ENCODE assay signal across 8 mouse cellular contexts in genomic region chr11:94548888-94549690, GRCm38 (mm10). TPM values are rescaled to one million over a fixed set of nuclear protein-coding genes. Genes with fewer than 3 reads are reported as not detected.
A peak's percentile ranks its signal among the peaks of the same experiment; 100 is the strongest.
DNase-seq lines count a peak whose midpoint lies in the region; ATAC-seq and TF ChIP-seq lines count a peak whose summit lies in the region.

Gene Rsad1 (minus strand): TSS chr11:94549255.

- H3K9ac ChIP-seq in hindbrain, postnatal 0 days (replicated peaks; ENCODE audit: low read length): peak within 1 kb of the TSS; percentile 69

- DNase-seq in T-cell, adult 2 months (ENCODE audit: low spot score): peak; percentile 93
- peak; percentile 97 to 99 for DNase-seq in cerebellum, postnatal 36 days
- peak; percentile 96 for DNase-seq in gastrocnemius, adult 18-20 months (ENCODE audit: low spot score)
- peak; percentile 97 for DNase-seq in hindbrain, postnatal 0 days (ENCODE audit: low spot score)
- peak; percentile 94 to 95 for DNase-seq in left cerebral cortex, adult 2 months (ENCODE audit: extremely low spot score in 1 of 2, low spot score in 2 of 2)
- peak; percentile 97 to 98 for DNase-seq in right cerebral cortex, adult 2 months (ENCODE audit: low spot score in 2 of 2)
- DNase-seq in urinary bladder, postnatal 14 days (ENCODE audit: low spot score): peak; percentile 96

- no peaks in the 10 kb centered on the region for H3K9me3 ChIP-seq in hindbrain, postnatal 0 days (ENCODE audit: low read length)

- peak; percentile 97 for TF ChIP-seq CTCF in hindbrain, postnatal 0 days (IDR thresholded peaks at IDR 0.05; ENCODE audit: low read depth)
- TF ChIP-seq CTCF in left cerebral cortex, adult 2 months (IDR thresholded peaks at IDR 0.05): peak; percentile 96

- 4% methylated on average over 49 of the region's 49 CpGs for WGBS in hindbrain, postnatal 0 days

- peak; percentile 94 for ATAC-seq in hindbrain, postnatal 0 days
- peak; percentile 89 for ATAC-seq in megakaryocyte, adult 5-6 weeks (ENCODE audit: poor library complexity, severe bottlenecking)

- peak within 1 kb of the TSS; percentile 93 for H3K4me2 ChIP-seq in hindbrain, postnatal 0 days (ENCODE audit: low read depth, low read length)

- H3K4me1 ChIP-seq in hindbrain, postnatal 0 days (ENCODE audit: insufficient read depth, low read length): peaks cover 7% of the 10 kb centered on the region; the same call in 1 of the 2 replicates

- H3K36me3 ChIP-seq in hindbrain, postnatal 0 days (ENCODE audit: insufficient read depth, low read length): no peaks in the 10 kb centered on the region

- no peaks in the 10 kb centered on the region for H3K27me3 ChIP-seq in hindbrain, postnatal 0 days (ENCODE audit: insufficient read depth, low read length)

- intact Hi-C loops in left cerebral cortex, adult 2 months (cut with DNase I): loop anchor here (2.0 to 10.0 kb wide), 5 partner anchors 58 to 404 kb away; partner anchors contain the start of gene Ankrd40

- peak within 1 kb of the TSS; percentile 41 for H3K4me3 ChIP-seq in hindbrain, postnatal 0 days (ENCODE audit: low read length)
- peak within 1 kb of the TSS; percentile 85 for H3K4me3 ChIP-seq in left cerebral cortex, adult 2 months

- H3K27ac ChIP-seq in hindbrain, postnatal 0 days: peak within 1 kb of the TSS; percentile 80
- H3K27ac ChIP-seq in left cerebral cortex, adult 2 months: peak within 1 kb of the TSS; percentile 95

RNA-seq across cellular contexts. Expression of gene Rsad1, which starts in this region (rescaled TPM):
- total RNA-seq in gastrocnemius, adult 18-20 months (2021): 1 to 10 TPM; 2.7 to 3.4 TPM
- total RNA-seq in hindbrain, postnatal 0 days (2014; rRNA removed): 9.3 and 12.9 TPM in 2 replicates
- 9.2 and 11.3 TPM in 2 replicates for polyA plus RNA-seq in hindbrain, postnatal 0 days (2015; fragmentation: Nextera tagmentation; extraction: Ambion mirVana)
- 10 to 100 TPM; 12.8 to 15.0 TPM for total RNA-seq in left cerebral cortex, adult 2 months (2021)
- 0.32 and 0.40 TPM in 2 replicates for total RNA-seq in megakaryocyte, adult 5-6 weeks (2015)
- 0.59 and 0.89 TPM in 2 replicates for total RNA-seq in megakaryocyte, adult 5-6 weeks (2017)

Comparison
In these comparisons a context has a peak if more than half of its experiments do, and no peak if none do; other contexts are left out.
1. Peak in every context shown above with its lines: DNase-seq, ATAC-seq, H3K4me3 ChIP-seq and H3K27ac ChIP-seq.
2. Peak in ATAC-seq in megakaryocyte, adult 5-6 weeks; RNA of the gene not detected or under 1 TPM.